Mouse (Mus musculus): ENCODE data around the gene Krt79. TPM values are rescaled to one million over a fixed set of nuclear protein-coding genes. Genes with fewer than 3 reads are reported as not detected.

The Krt79 gene
- total and polyA plus RNA-seq, 2 experiments from 2014 or later = 0.28 to 2.3 TPM

DNA sequence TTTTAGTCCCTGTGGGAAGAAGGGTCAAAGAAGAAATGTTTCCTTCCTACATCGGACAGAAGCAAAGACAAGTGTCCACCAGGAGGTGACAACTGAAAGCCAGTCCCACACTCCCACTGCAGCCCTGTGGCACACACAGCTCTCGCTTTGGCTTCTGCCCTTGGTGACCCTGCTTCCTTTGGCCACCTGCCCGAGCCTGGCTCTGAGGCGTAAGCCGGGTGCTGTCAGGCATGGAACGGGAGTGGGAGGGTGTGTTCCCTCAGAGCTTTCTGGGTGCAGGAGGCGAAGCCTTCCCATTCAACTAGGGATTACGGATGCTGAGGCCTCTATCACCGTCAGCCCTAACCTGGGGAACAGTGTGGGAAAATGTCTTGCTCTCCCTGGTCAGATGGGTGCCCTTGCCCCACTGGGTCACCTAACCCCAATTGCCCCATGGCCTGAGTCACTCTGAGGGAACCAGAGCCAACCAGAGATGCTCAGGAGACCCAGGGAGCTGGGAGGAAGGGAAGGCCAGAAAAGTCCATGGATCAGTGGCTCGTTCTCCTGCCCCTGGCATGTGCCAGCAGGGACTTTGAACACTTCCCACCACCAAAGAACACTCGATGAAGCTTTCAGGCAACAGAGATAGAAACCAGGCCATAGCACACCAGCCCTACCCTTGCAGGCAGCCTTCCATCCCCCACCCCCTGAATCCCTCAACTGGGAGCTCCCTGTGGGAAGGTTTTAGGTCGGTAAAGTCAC lies 12.6 kb downstream of the Krt79 start:
- no peak overlapping the region for H3K9ac ChIP-seq (replicated peaks; ENCODE audit: low read length, poor library complexity, severe bottlenecking)
- ATAC-seq (ENCODE audit: low FRiP score) (no peak), DNase-seq (ENCODE audit: low spot score) (no peak)
- no peak overlapping the region for H3K4me2 ChIP-seq (ENCODE audit: low read depth, low read length, poor library complexity, severe bottlenecking)
- no peak for TF ChIP-seq CTCF (IDR thresholded peaks at IDR 0.05)
- H3K4me1 ChIP-seq (ENCODE audit: insufficient read depth, low read length) = no peaks in the 10 kb centered on the region
- no peak overlapping the region for H3K27ac ChIP-seq (ENCODE audit: low read depth, low read length)
- WGBS = 64% methylated on average over 12 of the region's 12 CpGs
- H3K4me3 ChIP-seq (ENCODE audit: low read depth, low read length) = no peak overlapping the region
- H3K36me3 ChIP-seq (ENCODE audit: insufficient read depth, low read length) = no peaks in the 10 kb centered on the region
- H3K27me3 ChIP-seq (ENCODE audit: insufficient read depth, low read length) = peaks cover 8% of the 10 kb centered on the region; the same call in 1 of the 2 replicates
- H3K9me3 ChIP-seq (ENCODE audit: low read length) = no peaks in the 10 kb centered on the region

DNA sequence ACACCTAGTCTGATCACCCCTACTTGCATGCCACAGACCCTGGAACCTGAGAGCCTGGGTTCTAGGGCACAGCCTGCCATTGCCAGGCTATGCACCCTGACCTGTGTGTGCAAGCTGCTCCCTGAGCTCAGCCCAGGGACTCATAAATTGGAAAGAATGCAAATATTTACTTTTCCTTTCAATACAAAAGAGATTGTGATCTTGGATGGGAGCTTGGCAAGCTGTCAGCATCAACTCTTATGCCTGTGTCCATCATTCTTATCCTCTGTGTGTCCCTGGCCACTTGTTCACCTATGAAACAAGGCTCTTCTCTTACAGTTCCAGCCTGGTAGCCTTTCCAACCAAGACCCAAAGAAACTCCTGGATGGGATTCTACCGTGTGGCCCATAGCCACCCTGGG lies 15.1 kb downstream of the Krt79 start:
- no peaks in the 10 kb centered on the region for H3K9me3 ChIP-seq (ENCODE audit: low read length)
- no peaks in the 10 kb centered on the region for H3K4me1 ChIP-seq (ENCODE audit: insufficient read depth, low read length)
- no peak for DNase-seq (ENCODE audit: low spot score)
- H3K27me3 ChIP-seq (ENCODE audit: insufficient read depth, low read length) = no peaks in the 10 kb centered on the region
- 90% methylated on average over 1 of the region's 1 CpGs for WGBS
- H3K27ac ChIP-seq (ENCODE audit: low read depth, low read length) = no peak overlapping the region
- H3K4me2 ChIP-seq (ENCODE audit: low read depth, low read length, poor library complexity, severe bottlenecking) = no peak overlapping the region
- H3K36me3 ChIP-seq (ENCODE audit: insufficient read depth, low read length) = no peaks in the 10 kb centered on the region
- no peak overlapping the region for H3K4me3 ChIP-seq (ENCODE audit: low read depth, low read length)
- TF ChIP-seq CTCF (IDR thresholded peaks at IDR 0.05) = no peak
- ATAC-seq (ENCODE audit: low FRiP score) = no peak
- H3K9ac ChIP-seq (replicated peaks; ENCODE audit: low read length, poor library complexity, severe bottlenecking) = no peak overlapping the region

DNA sequence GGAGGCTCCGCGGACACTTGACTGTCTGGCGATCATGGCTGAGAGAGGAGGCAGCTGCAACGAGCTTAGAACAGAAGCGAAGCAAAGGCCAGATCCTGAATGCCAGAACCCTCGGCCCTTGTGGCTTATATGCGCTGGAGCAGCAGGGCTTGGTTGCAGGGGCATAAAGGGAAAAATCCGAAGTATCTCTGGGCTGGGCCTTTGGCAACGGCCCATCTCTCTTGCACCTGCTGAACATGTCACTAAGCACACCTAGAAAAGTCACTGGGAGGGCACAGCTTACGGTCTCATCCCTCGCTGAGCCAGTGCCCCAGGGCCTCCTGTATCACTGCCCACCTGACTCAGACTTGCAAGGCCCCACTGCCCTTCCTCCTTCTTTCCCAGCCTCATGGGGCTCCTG lies 15.5 kb downstream of the Krt79 start, which contains the start of gene Krt4:
Gene Krt4, minus strand, starts transcription at position 101 of the 400 bp plus-strand sequence.
- H3K4me1 ChIP-seq (ENCODE audit: insufficient read depth, low read length) = no peaks in the 10 kb centered on the region
- H3K27ac ChIP-seq (ENCODE audit: low read depth, low read length) = no peak within 1 kb of the TSS
- H3K9ac ChIP-seq (replicated peaks; ENCODE audit: low read length, poor library complexity, severe bottlenecking) = no peak within 1 kb of the TSS
- WGBS = 80% methylated on average over 11 of the region's 11 CpGs
- H3K27me3 ChIP-seq (ENCODE audit: insufficient read depth, low read length) = no peaks in the 10 kb centered on the region
- DNase-seq (ENCODE audit: low spot score) = no peak
- no peak for ATAC-seq (ENCODE audit: low FRiP score)
- no peak for TF ChIP-seq CTCF (IDR thresholded peaks at IDR 0.05)
- H3K4me3 ChIP-seq (ENCODE audit: low read depth, low read length) = no peak within 1 kb of the TSS
- H3K4me2 ChIP-seq (ENCODE audit: low read depth, low read length, poor library complexity, severe bottlenecking) = no peak within 1 kb of the TSS
- no peaks in the 10 kb centered on the region for H3K36me3 ChIP-seq (ENCODE audit: insufficient read depth, low read length)
- H3K9me3 ChIP-seq (ENCODE audit: low read length) = no peaks in the 10 kb centered on the region

DNA sequence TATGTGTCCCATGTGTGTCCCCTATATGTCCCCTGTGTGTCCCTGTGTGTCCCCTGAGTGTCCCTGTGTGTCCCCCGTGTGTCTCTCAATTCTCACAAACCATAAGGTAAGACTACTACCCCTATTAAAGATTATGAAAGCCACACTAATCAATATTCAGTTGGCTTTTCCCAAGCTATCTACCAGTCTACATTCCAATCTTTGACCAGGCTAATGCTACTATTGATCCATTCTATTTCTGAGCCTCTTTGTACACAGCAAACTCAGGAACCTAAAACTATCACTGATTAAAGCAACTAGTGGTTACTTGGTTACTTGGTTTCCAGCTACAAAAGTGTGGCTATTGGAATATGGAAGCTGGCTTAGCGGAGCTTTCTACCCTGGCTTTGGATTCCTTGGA lies 17.8 kb downstream of the Krt79 start:
- Histone ChIP-seq H3K9me3 (ENCODE audit: low read length) (no peaks in the 10 kb centered on the region), H3K27me3 (ENCODE audit: insufficient read depth, low read length) (no peaks in the 10 kb centered on the region), H3K27ac (ENCODE audit: low read depth, low read length) (no peak overlapping the region), H3K4me1 (ENCODE audit: insufficient read depth, low read length) (no peaks in the 10 kb centered on the region), H3K4me2 (ENCODE audit: low read depth, low read length, poor library complexity, severe bottlenecking) (no peak overlapping the region), H3K36me3 (ENCODE audit: insufficient read depth, low read length) (no peaks in the 10 kb centered on the region), H3K9ac (replicated peaks; ENCODE audit: low read length, poor library complexity, severe bottlenecking) (no peak overlapping the region), H3K4me3 (ENCODE audit: low read depth, low read length) (no peak overlapping the region)
- WGBS = 89% methylated on average over 2 of the region's 2 CpGs
- ATAC-seq (ENCODE audit: low FRiP score) (no peak), DNase-seq (ENCODE audit: low spot score) (no peak)
- TF ChIP-seq CTCF (IDR thresholded peaks at IDR 0.05) = no peak

DNA sequence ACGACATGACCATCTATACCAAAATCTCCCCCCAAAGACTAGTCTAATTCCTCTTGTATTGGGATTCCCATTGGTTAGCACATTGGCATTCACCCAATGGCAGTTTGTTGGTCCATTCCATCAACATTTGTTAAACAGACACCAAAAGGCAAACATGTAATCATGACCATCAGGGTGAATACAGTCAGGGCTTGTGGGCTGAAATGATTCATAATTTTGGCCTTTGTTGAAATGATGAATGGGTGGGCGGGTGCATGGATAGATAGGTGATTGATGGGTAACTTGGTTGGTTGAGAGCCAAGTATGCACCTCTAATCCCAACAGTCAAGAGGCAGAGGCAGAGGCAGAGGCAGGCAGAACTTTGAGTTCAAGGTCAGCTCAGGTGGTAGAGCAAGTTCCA lies 24.1 kb downstream of the Krt79 start:
- Histone ChIP-seq H3K27ac (ENCODE audit: low read depth, low read length) (no peak overlapping the region), H3K9me3 (ENCODE audit: low read length) (no peaks in the 10 kb centered on the region), H3K4me1 (ENCODE audit: insufficient read depth, low read length) (no peaks in the 10 kb centered on the region), H3K36me3 (ENCODE audit: insufficient read depth, low read length) (no peaks in the 10 kb centered on the region), H3K4me3 (ENCODE audit: low read depth, low read length) (no peak overlapping the region), H3K4me2 (ENCODE audit: low read depth, low read length, poor library complexity, severe bottlenecking) (no peak overlapping the region), H3K27me3 (ENCODE audit: insufficient read depth, low read length) (no peaks in the 10 kb centered on the region), H3K9ac (replicated peaks; ENCODE audit: low read length, poor library complexity, severe bottlenecking) (no peak overlapping the region)
- DNase-seq (ENCODE audit: low spot score) = no peak
- TF ChIP-seq CTCF (IDR thresholded peaks at IDR 0.05) = no peak
- no peak for ATAC-seq (ENCODE audit: low FRiP score)
- WGBS = 72% methylated on average over 2 of the region's 2 CpGs

DNA sequence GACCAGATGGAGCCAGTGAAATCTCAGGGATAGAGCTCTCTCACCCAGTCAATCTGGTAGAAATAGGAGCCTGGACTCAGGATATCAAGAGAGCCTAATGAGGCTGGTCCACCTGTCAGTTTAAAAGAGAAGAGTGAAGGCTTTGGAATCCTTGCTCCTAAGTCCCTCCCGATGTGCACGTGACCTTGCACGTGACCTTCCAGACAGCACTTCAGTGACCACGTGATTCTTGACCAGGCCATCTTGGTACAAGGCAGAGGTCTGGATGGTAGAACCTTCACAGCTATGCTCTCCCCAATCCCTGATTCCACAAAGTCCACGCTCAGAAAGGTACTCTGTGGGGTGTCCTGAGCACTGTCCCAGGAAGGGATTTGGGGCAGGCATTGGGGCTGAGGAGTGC lies 35.3 kb downstream of the Krt79 start:
- TF ChIP-seq CTCF (IDR thresholded peaks at IDR 0.05) = no peak
- Histone ChIP-seq H3K36me3 (ENCODE audit: insufficient read depth, low read length) (no peaks in the 10 kb centered on the region), H3K27me3 (ENCODE audit: insufficient read depth, low read length) (no peaks in the 10 kb centered on the region), H3K4me1 (ENCODE audit: insufficient read depth, low read length) (no peaks in the 10 kb centered on the region), H3K9me3 (ENCODE audit: low read length) (no peaks in the 10 kb centered on the region), H3K27ac (ENCODE audit: low read depth, low read length) (no peak overlapping the region), H3K9ac (replicated peaks; ENCODE audit: low read length, poor library complexity, severe bottlenecking) (no peak overlapping the region), H3K4me2 (ENCODE audit: low read depth, low read length, poor library complexity, severe bottlenecking) (no peak overlapping the region), H3K4me3 (ENCODE audit: low read depth, low read length) (no peak overlapping the region)
- ATAC-seq (ENCODE audit: low FRiP score) (no peak), DNase-seq (ENCODE audit: low spot score) (no peak)
- 73% methylated on average over 5 of the region's 5 CpGs for WGBS

Data from midbrain, postnatal 0 days (tissue).